Mouse (Mus musculus): ENCODE measurements at regions not wholly inside any gene's neighbourhood (a gene's known extent, or its start where the extent isn't known, plus 50 kb on each side); places are given as distances from the start of the nearest gene placed in this dataset.

DNA sequence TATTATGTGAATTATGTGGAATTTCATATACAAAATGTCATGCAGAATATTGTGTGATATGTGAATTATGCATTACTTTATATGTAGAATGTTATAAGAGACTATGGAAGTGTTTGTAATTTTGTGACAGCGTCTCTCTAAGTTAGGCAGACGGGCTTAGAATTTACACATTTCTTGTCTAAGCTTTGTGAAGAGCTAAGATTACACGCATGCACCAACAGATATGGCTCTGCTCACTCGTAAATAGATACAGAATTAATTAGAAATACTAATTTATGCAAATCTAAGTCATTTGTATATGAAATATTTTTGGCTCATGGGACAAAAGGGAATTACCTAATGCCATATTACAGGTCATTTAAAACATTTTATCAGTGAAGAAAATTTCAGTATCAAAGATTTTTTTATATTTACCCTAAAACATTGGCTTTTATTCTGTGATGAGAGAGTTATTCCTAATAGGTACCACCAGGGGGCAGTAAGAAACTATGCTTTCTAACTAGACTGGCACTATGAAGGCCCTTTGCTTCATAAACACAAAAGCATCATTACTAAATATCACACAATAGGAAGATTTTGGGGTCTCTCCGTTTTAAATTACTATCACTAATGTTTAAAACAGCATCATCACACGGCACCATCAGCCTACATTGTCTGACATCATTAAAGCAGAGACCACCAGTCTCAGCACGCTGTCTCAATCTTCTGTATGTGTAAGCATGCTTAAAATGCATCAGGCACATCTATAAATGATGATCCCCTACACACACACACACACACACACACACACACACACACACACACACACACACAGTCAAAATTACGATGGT is 203.8 kb upstream of the Chl1 start:
- in situ Hi-C loops (cut with MboI; ENCODE audit: low pct_unique_long_range_greater_than_20kb in 1 of 2, low sequenced_read_pairs in 2 of 2, unreplicated experiment in 1 of 2): loop anchor here (5.0 to 10.0 kb wide), 2 partner anchors 381 to 388 kb away; no protein-coding TSS in a partner anchor

DNA sequence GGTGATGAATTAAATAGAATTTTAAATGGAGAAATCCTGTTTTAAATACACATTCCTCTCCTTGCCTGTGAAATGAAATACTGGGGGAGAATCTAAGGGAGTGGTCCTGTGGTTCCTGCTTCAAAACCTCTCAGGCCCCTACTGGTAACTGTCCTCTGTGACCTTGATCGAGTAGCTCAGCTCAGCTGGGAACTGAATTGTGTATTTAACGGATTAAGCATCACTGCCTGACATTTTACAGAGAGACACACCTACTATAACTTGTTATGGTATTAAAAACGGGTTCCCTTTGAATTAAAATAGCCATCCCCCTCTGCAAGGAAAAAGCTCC is 203.2 kb upstream of the Chl1 start:
- in situ Hi-C loops (cut with MboI; ENCODE audit: low pct_unique_long_range_greater_than_20kb in 1 of 2, low sequenced_read_pairs in 2 of 2, unreplicated experiment in 1 of 2): loop anchor here (5.0 to 10.0 kb wide), 2 partner anchors 380 to 388 kb away; no protein-coding TSS in a partner anchor

DNA sequence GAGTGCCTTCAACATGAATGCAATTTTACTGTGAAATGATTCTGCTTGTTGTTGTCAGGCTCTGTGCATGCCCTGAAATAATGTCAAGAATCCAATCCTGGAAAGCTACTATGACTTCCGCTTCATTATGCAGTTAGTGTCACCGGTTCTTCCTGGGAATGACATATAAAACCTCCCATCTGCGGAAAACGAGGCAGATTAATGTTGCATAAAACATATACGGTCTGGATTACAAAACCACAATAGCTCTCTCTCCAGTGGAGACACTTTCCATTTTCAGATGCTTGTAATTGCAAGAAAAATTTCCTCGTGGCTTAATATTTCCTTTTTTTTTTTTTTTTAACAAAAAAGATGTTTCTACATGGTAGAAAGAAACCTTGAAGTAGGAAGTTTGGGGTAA is 198.2 kb upstream of the Chl1 start:
- in situ Hi-C loops (cut with MboI; ENCODE audit: low pct_unique_long_range_greater_than_20kb in 1 of 2, low sequenced_read_pairs in 2 of 2, unreplicated experiment in 1 of 2): no loop called here

DNA sequence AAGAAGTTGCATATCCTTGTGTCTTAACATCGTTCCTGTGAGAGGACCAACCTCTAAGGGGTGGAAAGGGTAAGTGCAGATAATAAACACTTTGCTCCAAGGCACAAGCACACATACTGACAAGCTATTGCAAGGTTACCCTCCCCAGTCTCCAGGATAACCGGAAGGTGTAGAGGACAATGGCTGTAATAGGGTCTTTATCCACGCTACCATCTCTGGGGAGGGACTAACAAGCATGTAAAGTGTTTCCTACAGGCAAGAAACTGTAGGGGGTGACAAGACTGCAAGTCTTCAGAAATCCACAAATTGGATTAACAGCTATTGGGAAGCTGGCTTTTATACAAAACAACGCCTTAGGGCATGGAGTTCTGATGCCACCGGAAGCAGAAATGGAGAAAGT is 197.5 kb upstream of the Chl1 start:
- in situ Hi-C loops (cut with MboI; ENCODE audit: low pct_unique_long_range_greater_than_20kb in 1 of 2, low sequenced_read_pairs in 2 of 2, unreplicated experiment in 1 of 2): no loop called here

DNA sequence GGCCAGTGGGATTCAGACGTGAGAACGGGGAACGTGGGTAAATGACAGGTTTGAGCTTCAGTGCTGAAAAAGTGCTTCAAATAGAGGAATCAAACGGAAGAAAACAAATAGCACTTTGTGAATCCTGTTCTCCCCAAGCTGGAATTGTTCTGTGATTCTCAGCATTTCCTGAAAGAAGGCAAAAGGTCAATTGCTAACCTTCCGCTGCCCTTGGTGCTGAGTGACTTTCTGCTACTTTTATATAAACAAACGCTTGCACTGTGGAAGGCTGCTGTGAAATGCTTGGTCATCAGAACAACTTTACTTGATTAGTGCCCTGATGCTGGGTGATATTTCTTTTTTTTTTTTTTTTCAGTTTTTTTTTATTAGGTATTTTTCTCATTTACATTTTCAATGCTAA is 192.3 kb upstream of the Chl1 start:
- in situ Hi-C loops (cut with MboI; ENCODE audit: low pct_unique_long_range_greater_than_20kb in 1 of 2, low sequenced_read_pairs in 2 of 2, unreplicated experiment in 1 of 2): no loop called here

DNA sequence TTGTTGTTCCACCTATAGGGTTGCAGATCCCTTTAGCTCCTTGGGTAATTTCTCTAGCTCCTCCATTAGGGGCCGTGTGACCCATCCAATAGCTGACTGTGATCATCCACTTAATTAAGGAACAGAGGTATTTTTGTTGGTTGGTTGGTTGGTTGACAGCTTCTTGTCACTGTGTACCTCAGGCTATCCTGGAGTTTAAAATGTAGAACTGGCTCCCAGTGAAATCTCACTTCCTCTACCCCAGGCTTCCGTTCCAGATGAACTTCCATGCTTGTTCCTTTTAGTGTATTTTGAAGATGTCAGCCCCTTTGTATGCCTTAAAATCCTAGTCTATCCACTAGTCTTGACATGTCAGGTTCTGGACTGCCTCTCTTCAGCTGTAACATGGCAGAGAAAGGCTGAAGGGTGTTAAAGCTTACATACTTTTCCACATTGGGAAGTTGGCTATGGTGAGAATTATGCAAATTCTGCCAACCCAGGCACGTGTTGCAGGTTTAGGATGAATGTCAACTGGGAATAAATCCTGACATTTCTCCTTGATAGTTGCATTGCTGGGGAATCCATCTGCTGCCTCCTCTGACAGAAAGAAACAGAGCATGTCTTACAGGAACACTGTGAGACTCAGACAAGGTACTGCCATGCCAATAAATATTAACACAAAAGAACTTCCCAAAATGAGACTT is 191.6 kb upstream of the Chl1 start:
- in situ Hi-C loops (cut with MboI; ENCODE audit: low pct_unique_long_range_greater_than_20kb in 1 of 2, low sequenced_read_pairs in 2 of 2, unreplicated experiment in 1 of 2): no loop called here

DNA sequence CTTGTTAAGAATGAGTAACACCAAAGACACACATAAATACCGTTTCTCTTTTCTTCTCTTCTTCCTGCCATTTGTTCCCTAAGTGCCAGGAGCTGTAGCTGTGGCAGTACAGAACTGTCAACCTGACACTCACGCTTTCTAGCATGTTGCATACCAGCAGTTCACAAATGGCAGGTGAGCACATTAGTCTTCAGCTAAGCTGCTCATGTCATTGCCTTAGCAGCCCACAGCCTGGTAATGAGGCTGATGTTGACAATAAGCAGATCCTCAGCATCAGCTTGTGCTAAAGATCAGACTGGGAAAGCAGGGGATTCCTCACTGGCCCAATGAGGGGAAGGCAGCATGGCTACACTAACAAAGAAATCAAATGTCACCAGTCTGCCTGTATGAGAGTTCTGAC is 190.4 kb upstream of the Chl1 start:
- in situ Hi-C loops (cut with MboI; ENCODE audit: low pct_unique_long_range_greater_than_20kb in 1 of 2, low sequenced_read_pairs in 2 of 2, unreplicated experiment in 1 of 2): no loop called here

DNA sequence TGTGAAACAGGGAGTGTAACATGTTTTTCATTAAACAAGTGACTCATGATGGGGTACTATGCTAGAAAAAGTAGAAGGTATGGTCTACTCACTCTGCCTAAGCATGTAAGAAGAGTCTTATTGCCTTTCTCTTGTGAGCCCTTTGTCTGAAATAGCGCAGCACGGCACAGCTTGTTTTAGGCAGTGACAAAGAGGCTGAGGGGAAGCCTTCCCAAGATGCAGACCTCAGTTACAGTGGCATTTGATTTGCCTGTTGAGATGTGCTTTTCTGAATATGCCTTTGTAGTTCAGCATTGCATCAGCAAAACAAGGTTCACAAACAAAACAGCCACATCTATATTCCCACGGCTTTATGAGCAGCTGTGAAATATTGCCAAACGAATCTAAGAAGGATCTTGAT is 189.8 kb upstream of the Chl1 start:
- in situ Hi-C loops (cut with MboI; ENCODE audit: low pct_unique_long_range_greater_than_20kb in 1 of 2, low sequenced_read_pairs in 2 of 2, unreplicated experiment in 1 of 2): no loop called here

DNA sequence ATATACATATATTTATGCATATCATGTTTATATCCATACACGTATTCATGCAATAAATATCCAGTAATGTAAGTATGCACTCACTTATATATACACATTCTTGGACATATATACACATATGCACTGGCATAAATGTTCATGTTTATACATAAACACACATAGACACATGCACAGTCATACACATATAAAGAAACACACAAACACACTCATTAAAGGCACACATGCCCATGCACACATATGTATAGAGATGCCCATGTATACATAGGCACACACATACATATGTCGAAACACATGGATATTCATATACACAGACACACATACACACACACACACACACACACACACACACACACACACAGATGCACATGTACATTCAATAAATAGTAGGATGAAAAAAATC is 189.3 kb upstream of the Chl1 start:
- in situ Hi-C loops (cut with MboI; ENCODE audit: low pct_unique_long_range_greater_than_20kb in 1 of 2, low sequenced_read_pairs in 2 of 2, unreplicated experiment in 1 of 2): no loop called here

DNA sequence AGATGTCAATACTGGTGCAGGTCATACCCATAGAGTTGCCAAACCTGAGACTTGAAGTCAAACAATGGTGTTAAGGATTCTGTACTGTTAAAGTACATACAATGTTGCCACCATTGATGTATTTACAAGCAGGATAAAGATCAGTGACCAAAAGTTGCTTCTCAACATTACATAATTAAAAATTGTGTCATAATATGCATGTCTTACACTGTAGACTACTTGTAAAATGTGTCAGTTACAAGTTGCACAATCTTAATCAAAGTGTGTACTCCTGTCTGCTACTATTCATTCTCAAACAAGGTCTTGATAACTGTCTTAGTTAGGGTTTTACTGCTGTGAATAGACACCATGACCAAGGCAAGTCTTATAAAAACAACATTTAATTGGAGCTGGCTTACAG is 187.9 kb upstream of the Chl1 start:
- in situ Hi-C loops (cut with MboI; ENCODE audit: low pct_unique_long_range_greater_than_20kb in 1 of 2, low sequenced_read_pairs in 2 of 2, unreplicated experiment in 1 of 2): no loop called here

DNA sequence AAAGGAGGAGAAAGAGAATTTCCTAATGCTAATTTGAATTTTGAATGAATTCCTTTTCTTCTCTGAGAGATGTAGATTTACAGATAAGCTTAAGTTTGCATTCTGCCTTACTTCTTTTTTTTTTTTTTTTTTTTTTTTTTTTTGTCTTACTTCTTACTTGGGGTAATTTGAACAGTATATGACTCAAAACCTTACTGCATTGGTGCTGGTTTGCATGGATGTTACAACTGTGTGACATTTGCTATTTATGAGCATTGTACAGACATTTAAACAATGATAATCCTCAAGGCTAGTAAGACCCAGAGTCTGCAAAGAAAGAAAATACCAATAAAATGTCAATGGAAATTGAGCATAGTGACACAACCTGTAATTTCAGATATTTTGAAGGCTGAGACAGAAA is 174.7 kb upstream of the Chl1 start:
- in situ Hi-C loops (cut with MboI; ENCODE audit: low pct_unique_long_range_greater_than_20kb in 1 of 2, low sequenced_read_pairs in 2 of 2, unreplicated experiment in 1 of 2): no loop called here

DNA sequence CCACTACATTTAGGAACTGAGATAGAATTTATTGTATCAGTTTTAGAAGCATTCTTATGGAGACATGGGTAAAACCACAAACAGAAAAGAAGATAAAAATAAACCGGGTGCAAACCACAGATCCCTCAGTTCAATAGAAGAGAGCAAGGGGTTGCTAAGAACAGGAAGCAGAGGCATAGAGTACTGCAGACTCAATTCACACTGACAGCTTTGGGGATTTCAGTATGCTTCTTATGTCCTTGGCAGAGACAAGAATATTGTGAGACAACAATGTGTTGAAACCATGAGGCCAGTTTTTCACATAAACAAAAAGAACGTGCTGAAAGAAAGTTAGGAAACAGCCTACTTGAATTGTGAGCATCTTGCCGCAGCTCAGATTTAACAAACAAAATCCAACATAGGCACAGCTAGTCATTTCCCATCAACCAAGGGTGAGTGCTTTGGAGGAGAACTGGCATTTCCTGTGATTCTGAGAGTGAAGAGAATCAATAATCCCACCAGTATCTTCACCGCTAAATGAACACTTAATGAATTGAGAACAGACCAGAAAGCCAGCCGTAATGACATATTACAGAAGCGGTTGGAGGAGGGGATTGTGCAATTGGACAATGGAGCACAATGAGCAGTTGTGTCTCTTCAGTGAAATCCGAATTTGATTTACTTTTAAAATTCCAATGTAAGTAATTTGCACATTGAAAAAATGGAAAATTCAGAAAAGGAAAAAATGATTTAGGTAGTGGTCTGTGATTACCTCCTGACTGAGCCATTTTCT is 170.2 kb upstream of the Chl1 start:
- in situ Hi-C loops (cut with MboI; ENCODE audit: low pct_unique_long_range_greater_than_20kb in 1 of 2, low sequenced_read_pairs in 2 of 2, unreplicated experiment in 1 of 2): no loop called here

DNA sequence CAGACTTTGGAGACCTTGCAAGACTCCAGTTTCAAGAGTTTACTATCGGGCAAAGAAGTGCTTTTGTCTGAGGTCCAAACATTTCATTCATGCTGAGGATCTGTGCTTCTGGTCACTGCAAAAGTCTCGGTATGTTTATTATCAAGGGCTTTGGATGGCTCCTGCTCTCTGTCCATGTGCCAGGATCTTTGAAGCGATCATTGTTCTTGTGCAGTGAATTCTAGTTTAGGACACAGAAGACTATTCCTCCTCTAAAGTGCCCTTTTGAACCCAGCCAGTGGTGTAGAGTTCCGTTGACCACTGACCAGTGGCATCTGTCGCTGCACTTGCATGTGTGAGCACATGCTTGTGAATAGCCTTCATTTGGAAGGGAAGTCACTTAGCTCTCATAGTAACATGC is 166.9 kb upstream of the Chl1 start:
- in situ Hi-C loops (cut with MboI; ENCODE audit: low pct_unique_long_range_greater_than_20kb in 1 of 2, low sequenced_read_pairs in 2 of 2, unreplicated experiment in 1 of 2): no loop called here

DNA sequence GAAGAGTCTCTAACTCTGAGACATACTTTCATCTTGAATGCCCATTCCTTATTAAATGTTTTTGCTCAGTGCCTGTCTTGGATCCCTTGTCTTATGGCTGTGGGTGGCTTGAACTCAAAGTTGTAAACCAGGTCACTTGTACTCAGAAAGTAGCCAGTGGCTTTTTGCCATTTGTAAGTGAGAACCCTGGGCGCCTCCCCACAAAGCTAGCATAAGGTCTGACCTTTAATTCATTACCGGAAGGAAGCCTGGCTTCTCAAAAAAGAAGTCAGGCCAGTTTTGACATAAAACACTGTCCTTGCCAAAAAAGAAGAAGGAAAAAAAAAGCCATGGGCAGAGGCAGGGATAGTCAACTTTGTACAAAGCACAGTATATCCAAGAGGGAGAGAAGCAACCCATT is 166.0 kb upstream of the Chl1 start:
- in situ Hi-C loops (cut with MboI; ENCODE audit: low pct_unique_long_range_greater_than_20kb in 1 of 2, low sequenced_read_pairs in 2 of 2, unreplicated experiment in 1 of 2): no loop called here

DNA sequence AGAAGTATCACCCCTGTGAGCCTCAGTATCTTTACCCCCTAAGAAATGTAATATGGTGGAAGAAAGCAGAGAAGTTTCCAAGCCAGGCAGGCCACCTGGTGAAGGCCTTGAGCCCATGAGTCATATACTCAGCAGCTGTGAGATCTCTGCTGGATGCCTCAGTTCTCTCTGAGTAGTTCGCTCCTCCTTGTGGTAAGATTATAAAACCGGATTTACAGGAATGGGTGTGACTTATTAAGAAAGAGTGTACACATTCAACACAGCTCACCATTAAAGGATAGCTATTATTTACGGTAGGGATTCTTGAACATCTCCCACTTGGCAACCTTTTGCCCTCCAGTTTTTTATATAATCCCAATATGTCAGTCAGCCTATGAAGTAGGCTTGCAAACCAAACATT is 165.2 kb upstream of the Chl1 start:
- in situ Hi-C loops (cut with MboI; ENCODE audit: low pct_unique_long_range_greater_than_20kb in 1 of 2, low sequenced_read_pairs in 2 of 2, unreplicated experiment in 1 of 2): no loop called here

DNA sequence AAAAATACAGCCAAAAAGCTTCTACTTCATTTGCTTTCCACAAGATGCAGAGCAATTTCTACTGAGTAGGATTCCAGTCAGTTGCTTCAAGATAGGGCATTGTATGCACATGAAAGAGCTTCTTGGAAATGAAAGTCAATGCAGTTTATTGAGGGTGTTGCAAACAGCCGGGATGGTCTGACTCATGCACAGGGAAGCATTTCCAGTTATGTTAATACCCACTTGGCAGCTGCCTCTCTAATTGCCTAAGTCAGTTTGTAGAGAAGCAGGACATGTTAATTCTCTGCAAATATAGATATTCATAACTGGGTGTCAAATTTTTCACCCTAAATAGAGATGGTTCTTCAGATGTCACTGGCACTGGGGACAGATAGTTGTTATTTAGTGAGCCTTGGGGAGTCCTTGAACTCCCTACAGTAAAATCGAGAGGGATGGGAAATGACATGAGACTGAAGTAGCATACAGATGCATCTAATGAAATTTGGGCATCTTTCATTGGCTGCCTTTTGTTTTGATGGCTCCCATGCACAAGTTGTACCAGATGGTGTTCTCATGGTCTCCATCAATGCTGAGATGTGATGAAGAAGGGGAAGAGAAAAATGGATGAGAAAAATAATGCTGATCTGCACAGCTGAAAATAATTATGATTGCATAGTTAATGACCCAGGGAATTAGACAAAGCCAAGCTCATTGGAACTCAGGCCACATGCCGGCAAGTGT is 157.8 kb upstream of the Chl1 start:
- in situ Hi-C loops (cut with MboI; ENCODE audit: low pct_unique_long_range_greater_than_20kb in 1 of 2, low sequenced_read_pairs in 2 of 2, unreplicated experiment in 1 of 2): no loop called here

DNA sequence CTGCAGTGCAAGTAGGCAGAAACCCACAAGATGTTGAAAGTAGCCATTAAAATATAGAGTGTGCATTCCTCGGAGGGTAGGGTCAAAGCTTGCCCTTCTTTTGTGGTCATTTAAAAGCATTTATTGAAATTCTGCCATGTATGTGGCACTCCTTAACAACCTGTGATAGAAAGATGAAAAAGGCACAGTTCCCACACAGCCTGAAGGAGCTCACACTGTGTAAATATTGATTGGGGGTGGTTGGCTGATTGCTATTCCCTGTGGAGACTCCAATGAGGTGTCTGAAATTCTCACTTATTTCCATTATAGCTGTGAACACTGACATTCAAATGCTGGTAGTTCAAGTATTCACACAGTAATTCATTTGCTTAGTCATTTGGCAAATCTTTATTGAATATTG is 157.0 kb upstream of the Chl1 start:
- in situ Hi-C loops (cut with MboI; ENCODE audit: low pct_unique_long_range_greater_than_20kb in 1 of 2, low sequenced_read_pairs in 2 of 2, unreplicated experiment in 1 of 2): no loop called here

DNA sequence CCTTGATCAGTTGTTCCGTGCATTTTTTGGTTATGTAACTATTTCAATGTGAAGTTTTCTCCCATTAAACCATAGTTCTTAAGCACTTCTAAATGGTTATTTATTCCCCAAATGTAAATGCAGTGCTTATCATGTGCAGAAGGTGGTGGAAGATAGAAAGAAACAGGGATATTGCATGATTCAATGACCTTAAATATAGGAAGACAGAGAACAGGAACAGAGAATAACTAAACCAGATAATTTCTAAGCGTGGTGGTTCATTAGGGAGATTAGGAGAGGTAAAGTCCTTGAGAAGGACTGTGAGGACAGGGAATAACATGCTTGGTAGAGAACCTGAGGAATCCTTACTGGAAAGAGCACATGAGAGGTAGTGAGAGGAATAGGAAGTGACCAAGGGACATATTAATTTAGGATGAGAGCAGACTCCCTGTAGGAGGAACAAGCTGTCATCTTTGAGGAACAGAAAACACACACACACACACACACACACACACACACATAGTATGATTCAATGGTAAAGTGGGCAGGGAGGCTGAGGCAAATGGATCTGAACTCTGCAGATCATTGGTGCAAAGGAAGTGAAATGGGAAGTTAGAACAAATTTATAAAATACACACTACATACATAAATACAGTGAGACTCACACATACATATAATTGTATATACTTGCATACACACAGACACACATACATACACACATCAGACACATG is 143.4 kb upstream of the Chl1 start:
- in situ Hi-C loops (cut with MboI; ENCODE audit: low pct_unique_long_range_greater_than_20kb in 1 of 2, low sequenced_read_pairs in 2 of 2, unreplicated experiment in 1 of 2): no loop called here
